Mouse (Mus musculus) NIH3T3 (cell line): ENCODE measurements around the gene Atp6v1a.

Experiments
- DNase-seq: peaks from one replicate; pipeline ENCODE4 v3.0.0-alpha.2; 2012; ENCODE audit warnings: low read depth

Gene Atp6v1a

DNA sequence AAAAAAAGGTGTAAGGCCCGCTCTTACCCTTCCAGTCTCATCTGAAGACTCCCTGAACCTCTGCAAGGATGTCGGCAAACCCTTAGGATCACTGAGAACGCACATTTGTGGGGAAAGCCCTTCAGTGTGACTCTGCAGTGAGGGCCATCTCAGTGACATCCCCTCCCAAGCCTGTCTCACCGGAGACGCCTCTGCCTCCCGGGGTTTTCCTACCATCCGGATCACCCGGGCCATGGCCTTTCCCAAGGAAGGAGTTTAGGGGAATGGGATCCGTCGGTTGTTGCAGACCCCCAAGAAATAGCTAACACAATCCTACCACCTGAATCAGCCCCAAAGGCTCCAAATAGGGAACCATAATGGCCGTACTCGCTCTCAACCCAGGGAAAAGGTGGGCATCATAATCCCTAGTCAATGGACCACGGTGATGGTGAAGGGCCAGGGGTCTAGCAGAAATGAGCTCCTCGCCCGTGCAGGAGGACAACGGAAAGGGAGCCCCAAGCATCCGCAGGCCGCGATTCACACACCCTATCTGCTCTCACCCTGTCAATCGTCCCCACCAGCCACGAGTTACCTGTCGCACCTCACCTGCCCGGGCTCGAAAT, 1.0 kb downstream of the Atp6v1a start:
- peak; percentile 9 for DNase-seq

DNA sequence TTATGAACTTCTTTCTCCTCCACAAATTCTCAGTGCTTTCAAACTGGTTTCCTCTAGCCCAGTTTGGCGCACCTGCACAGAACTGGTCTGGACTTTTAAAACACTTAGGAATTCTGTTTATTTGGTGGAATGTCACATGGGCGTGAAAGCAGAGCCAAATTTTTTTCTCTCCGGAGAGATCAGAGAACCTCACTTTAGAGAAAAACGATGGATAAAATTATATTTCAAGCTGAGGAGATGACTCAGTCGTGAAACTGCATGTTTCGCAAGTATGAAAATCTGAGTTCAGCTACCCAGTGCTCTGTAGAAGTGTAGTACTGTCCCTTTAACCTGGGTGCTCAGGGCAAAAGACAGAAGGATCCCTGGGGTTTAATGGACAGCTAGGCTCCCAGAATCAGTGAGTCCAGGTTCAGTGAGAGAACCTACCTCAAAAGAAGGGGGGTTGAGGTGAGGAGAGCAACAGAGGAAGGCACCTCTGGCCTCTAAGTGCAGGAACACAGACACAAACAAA, 2.9 kb downstream of the Atp6v1a start:
- DNase-seq = peak; percentile 77

DNA sequence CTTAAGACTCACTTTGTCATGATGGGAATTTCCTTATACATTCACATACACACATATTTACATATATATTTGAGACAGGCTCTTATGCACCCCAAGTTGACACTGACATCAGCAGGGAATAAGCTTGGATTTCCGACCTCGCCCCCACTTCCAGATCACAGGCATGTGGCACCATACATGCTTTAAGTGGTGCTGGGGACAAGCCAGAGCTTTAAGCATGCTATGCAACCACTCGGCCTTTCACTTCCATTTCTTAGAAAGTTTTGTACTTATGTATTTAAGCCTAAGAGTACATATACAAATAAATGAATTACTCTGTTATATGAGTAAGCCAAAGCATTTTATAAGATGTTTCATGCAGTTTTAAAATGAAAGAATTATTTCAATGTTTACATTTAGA, 6.3 kb downstream of the Atp6v1a start:
- no peak for DNase-seq

DNA sequence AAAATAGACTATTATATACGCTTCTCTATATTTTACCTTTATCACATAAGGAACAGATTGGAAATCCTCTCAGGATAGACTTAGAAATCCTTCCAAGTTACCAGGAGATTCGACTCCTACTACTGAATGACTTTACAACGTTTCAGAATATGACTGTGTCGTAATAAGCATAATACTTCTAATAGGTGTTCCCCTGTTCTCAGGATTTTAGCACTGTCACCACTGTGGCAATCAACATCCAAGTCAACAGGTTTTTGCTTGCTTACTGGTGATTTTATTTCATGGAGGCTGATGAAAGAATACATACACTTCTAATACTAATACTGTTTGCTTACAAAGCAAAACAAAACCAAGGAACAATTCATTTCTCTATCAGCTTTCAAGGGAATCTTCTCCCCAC, 7.2 kb downstream of the Atp6v1a start:
- DNase-seq = no peak

DNA sequence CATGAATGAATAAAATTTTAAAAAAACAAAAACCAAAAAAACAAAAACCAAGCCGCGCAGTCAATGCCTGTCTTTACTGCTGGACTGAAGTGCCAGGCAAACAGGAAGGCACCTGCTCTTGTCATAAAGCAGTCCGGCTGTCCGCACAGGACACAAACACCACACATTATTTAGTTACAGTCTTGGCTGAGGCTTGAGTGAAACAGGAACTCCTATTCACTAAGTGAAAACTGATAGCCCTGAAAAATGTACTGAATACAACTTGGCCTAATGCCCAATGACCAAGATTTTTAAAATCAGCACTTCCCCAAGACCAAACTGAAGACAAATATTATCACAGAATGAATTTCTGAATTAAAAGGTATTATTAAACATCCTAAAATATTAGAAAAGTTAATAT, 13.1 kb downstream of the Atp6v1a start:
- no peak for DNase-seq

DNA sequence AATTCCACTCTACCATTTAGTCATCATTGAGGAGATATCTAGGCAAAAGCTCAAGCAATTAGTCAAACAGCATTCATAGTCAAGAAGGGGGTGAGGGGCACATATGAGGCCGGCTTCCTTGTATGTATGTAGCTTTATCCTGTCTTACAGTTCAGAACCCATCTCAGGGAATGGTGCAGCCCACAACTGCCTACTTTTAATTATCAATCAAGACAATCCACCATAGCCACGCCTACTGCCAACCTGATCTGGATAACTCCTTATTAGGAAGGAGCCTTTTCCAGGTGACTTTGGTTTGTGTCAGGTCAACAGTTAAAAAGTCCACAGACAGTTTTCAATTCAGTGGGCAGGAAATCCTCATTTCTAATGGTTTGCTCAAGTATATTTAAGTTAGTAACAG, 14.1 kb downstream of the Atp6v1a start:
- DNase-seq = no peak

DNA sequence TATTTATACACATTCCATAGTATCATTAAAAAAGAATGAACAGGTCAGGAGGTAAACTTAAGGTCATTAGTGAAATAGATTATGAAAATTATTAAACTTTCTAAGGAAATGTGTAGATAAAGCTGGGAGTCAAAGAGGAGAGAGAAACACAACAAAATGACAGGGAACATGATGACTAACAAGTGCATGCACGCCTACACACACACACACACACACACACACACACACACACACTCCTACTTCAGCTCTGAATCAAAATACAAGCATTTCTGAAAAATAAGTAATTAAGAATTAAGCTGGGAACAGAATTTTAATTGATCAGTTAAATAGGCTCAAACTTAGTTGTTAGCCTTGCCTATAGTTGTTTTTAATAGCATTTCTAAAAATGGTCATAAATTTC, 14.8 kb downstream of the Atp6v1a start:
- DNase-seq = no peak

DNA sequence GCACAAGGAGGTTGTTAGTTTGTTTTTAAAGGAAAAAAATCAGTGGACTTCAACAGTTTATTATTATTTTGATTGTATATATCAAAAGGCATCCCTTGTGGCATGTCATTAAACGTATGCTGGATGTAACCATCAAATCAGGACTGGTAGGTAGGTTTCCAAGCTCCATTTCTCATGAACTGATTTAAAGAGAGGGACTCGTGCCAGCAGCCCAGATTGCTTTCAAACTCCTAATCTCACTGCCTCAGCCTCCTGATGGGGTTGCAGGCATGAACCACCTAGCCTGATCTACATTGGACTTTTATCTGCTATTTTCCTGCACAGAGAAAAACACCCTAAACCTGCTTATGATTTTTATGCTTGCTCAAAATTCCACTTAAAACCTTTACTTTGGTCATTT, 15.7 kb downstream of the Atp6v1a start:
- no peak for DNase-seq

DNA sequence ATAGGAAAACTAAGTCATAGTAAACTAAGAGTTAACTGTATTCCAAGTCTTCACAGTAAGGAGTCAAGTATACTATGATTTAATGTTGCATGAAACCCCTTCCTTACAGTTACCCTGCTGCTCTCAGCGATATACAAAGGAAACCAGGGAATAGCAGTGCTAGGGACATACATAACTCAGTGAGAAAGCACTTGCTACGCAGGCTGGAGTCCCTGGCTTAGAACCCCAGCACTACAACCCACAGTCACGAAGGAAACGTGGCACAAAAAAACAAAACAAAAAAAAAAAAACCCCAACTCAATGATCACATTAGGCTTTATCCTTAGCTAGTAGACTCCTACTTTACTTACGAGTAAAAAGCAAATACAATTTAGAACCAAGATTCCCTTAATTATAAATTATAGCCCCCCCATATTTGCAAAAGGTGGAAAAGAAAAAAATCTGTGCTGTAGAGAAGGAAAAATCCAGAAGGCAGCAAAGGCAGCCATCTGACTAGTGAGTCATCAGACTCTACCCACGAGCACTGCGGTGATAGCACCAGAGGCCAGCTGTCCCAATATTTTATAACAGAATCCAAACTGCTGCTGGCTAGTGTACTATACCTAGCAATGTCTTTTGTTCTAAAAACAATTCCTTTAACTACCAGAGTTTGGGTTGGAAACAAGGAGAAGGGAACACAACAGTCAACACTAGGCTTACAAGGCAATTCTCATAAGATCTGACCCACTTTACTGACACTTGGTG, 16.4 kb downstream of the Atp6v1a start:
- peak; percentile 56 for DNase-seq

DNA sequence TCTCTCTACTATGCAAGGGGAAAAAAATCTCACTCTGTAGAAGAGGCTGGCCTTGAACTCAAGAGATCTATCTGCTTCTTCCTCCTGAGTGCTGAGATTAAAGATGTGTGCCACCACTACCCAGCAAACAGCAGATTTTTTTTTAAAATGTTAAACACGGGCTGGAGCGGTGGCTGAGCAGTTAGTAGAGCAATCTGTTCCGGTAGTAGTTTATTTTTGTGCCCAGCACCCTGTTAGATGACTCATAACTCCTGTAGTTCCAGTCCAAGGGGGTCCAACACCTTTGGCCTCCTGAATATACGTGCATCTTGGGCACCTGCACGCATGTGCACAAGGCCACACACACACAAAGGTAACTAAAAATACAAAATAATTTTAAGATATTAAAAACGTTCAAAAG, 16.9 kb downstream of the Atp6v1a start:
- no peak for DNase-seq

DNA sequence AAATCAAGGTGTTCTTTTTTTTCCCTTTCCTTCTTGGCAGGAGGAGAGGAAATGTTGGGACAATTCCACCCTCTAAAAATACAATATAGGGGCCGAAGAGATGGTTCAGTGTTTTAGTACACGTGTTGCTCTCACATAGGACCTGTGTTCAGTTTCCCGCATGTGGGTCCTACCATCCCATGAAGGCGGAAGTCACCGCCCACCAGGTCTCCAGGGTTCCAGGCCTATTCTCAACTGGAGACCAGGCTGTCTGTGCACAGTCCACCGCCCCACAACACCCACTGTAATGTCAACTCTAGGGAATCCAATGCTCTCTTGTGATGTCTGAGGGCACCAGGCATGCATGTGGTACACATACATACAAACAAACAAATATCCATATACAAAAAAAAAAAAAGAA, 17.4 kb downstream of the Atp6v1a start:
- DNase-seq = no peak

DNA sequence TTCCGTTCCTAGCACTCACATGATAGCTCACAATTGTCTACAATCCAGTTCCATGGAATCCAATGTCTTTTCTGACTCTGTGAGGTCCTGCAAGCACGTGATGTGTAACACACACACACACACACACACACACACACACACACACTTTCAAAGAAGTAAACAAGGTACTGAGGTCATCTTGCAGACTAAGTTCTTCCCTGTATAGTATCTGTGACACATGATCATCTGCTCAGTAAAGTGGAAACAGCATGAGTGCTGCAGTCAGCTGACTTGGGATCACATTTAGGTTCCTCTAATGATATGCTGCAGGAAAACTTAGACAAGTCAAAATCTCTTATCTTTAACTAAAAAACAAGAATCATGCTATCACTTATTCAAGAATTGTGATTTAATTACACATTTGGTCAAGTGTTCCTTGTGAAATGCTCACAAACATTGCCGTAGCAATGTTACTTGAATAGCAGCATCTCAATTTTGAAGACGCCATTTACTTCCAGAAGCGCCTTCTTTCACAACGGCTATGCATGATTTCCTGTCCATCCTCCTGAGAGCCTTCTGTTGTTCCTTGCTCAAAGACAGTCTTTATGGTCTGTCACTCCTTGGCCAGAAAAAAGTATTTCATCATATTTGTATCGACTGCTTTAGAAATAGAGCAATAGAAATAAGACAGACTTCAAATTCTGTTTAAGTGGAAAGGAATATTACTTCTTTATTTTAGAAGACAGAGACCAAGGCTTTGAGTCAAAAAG, 19.6 kb downstream of the Atp6v1a start:
- no peak for DNase-seq

DNA sequence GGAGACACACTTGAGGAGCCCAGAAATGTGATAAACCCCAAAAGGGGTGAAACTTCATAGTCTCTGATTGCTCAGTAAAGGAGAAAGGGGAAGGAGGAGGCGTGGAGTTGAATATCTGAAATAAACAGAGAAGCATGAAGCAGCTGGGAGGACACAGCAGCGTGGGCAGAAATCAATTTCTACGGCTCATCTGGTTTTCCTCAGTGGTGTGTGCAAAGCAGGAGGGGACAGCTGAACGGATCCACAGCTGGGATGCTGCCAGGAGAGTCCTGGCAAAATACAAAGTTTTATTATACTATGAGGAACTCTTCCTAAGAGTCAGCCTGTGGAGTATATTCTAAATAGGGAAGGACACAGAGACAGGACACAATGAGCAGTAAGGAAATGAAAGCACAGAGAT, 30.5 kb downstream of the Atp6v1a start:
- DNase-seq = no peak

DNA sequence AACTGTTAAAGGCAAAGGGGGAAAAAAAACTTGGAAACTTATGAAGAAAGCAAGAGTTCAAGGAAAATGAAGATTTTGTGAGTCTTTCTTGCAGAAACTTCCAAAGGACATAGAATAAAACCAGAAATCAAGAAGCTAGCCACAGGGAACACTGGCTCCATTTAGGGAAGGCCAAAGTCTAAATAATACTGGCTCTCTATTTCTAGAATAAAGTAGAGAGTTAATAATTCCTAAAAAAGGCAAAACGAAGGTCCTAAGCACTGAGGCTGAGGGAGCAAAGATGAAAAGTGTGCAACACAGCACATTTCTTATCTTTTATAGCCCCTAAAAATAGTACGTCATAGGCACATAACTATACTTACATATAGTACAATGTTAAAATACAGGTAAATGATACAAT, 34.3 kb downstream of the Atp6v1a start:
- no peak for DNase-seq

DNA sequence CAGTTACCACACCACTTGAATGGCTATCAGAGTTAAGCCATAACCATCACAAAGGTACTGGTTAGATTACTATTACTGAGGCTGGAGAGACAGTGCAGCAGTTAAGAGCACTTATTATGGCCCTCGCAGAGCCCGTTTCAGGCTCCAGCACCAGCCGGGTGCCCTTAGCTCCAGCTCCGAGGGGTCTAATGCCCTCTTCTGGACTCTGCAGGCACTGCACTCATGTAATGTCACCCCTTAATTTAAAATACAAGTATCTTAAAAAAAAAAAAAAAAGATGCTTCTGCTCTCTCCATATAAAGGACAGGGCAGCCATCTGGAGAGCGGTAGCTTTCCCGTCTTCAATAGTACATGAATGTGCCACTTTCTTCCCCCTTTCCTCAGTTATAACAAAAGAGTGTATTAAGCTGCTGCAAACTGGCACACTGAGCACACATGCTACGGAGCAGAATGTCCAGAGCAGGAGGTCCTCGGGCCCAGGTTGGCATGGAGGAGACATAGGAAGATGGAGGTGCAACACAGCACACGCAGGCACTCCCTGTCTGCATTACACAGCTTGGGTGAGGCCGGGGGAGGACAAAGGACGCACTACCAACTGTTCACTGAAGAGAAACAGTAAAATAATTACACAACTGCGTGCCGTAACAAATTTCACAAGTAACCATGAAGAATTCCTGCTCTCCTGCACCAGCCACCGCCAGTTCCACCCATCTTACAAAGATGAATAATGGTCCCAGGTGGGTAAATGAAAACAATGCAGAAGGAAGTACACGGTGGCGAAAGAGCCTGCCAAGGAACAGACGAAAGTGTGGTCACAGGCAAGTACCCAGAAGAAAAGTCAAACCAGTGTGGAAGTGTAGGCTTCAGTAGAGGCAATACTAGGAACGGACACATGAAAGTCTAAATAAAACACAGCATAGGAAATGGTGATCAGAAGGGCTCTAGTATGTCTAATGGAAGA, 35.4 kb downstream of the Atp6v1a start:
- no peak for DNase-seq

DNA sequence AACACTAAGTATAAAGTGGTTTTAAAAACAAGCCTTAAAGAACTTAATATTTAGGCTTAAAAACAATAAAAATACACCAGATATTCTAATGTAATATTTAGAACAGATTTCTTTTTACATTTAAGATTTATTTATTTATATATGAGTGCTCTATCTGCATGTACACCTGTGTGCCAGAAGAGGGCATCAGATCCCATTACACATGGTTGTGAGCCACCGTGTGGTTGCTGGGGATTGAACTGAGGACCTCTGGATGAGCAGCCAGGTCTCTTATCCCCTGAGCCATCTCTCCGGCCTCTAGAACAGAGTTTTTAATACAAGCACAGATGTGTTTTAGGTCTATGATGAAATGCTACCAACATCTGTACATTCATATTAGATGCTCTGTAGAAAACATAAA, 36.6 kb downstream of the Atp6v1a start:
- DNase-seq = no peak

DNA sequence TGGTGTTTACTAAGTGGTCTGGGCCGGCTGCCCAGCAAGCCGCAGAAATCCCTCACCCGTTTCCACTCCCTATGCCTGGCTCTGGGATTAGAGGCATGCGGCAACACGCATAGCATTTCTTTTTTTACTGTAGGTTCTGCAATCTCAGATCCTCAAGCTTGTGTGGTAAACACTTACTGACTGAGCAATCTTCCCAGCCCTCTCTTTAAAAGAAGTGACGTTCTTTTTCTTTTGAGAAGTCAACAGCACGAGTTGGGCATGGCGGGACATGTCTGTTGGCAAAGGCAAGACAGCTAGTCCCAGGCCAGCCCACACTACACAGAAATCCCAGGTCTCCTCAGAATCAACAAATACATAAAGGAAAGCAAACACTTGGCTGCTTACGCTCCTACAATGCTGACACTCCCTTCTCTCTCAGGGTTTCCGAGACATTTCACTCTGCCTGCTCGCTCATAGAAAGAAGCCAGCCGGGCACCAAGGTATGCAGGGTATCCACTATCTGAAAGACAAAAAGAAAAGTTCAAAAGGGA, 38.3 kb downstream of the Atp6v1a start:
- DNase-seq = no peak

DNA sequence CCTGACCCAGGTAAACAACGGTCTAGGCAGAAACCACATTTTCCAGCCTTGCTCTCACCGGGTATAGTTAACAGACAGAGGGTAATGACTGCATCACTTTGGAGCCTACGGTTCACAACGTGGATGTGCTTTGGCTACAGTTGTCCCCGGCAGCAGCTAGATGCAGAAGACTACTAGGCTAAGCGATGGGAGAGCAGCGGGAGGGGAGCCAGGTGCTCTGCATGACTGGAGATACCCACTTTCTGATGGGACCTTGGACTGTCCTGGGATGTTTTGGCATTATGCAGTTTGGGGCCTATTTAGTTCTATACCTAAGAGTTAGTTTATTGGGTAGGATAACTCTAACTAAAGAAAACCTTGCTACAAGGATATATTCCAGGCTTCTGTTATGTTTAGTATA, 40.1 kb downstream of the Atp6v1a start:
- DNase-seq = no peak

DNA sequence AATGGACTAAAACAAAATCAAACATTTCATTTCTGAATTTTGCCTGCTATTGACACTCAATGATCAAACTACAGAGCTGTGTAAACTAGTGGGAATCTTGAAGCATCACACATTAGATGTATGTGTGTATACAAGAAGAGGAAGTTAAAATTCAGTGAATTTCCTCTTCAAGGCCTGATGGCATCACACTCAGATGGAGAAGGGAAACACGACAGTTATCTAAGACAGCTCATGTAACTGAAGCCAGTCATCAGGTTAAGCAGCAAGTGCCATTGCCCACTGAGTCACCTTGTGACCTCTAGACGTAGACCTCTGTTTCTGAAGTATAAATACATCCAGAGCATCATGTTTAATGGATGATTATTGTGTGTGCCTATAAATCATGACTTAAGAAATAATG, 51.9 kb downstream of the Atp6v1a start:
- DNase-seq = no peak

DNA sequence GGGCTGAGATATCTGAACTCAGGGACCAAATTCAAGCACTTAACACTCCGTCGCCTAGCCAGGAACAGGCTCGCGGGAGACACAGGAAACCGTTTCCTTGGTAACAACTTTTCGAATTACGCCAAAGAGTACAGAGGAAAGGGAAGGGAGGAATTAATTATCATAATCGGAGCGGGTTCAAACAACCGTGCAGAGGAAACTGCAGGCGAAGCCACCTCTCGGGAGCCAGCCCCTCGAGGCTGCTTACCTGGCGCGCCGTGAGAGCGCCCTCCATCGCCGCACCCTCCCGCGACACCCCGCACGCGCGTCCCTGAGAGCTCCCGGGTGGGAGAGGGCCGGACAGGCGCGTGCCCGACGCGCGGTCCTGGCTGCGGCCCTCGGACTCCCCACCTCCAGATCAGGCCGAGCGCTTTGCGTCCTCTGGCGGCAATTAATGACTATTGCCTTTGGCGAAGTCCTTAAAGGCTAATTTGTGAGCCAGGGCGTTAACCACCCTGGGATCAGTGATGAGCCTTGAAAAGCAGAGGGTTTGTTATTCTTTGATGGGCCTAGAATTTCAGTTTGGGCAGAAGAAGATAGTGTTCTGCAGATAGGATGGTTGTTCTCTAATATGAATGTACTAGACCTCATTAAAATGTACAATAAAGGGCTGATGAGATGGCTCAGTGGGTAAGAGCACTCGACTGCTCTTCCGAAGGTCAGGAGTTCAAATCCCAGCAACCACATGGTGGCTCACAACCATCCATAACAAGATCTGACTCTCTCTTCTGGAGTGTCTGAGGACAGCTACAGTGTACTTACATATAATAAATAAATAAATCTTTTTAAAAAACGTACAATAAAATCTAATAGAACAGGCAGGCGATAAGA, 76.2 kb downstream of the Atp6v1a start, which contains the start of gene Gramd1c:
TSS of gene Gramd1c (minus strand) at position 321 of the 870 bp plus-strand sequence.
- DNase-seq = peak; percentile 79

DNA sequence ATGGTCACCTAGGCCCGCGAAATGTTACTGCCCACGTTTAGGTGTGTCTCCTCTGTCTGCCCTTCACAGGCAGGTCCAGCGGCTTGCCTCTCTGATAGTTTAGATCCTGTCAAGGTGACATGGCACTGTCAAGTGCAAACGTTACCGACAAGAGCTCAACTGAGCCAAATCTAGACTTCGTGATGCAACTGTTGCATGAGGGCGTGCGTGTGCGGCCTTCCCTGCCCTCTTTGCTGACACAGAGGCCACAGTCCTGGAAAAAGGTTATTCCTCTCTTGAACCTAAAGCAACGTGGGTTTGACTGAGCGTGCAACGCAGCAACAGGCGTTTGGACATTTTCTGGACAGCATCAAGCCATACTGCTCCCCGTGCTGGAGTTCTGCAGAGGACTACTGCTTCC, 78.2 kb downstream of the Atp6v1a start:
- no peak for DNase-seq
